1 mouse cellular context compared by ENCODE assay signal in the genomic region with DNA sequence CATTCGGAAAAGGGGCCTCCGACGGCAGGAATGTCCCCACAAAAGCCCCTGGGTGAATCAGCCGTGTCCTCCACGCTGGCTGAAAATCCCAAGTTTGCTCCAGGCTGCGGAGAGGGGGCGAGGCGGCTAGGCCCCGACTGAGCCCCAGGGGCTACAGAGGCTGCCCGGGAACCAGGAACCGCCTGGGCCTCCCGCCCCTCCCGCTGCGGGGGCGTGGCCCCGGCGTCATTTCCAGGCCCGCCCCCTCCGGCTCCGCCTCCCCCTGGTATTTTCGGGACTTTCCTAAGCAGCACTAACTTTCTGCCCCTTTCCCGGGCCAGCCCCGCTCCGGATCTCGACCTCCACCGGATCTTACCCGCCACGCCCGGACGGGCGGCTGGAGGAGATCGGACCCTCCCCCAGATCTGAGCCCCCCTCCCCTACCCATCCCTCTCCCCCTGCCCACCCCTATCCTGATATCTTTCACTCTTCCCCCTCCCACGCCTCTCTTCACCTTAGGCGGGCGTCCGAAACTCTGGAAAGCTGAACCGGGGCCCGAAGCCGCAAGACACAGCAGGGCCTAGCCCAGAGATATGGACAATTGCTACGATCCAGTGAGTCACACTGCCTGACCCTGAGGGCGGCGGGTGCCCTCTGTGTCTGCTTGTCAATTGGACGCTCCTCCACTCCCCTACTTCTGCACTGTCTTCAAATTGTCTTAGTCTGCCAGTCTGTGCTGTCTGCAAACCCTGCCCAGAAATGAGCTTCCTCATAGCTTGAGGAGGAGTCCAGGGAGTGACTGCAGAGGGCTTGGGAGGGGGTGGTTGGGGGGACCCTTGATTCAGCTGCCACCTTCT.
TF ChIP-seq lines count a peak whose summit lies in the region.

No protein-coding gene starts in this region.

TF ChIP-seq in MEL, 35 proteins besides CTCF, POLR2A, EP300 and RAD21 (continued from another document):
- TF ChIP-seq HCFC1 (IDR thresholded peaks at IDR 0.05; ENCODE audit: low read depth, low read length), result peak; percentile 81
- TF ChIP-seq MYB (IDR thresholded peaks at IDR 0.05; ENCODE audit: low read depth, low read length), result no peak
- no peak for TF ChIP-seq GATA1 (IDR thresholded peaks at IDR 0.05; ENCODE audit: low read depth, low read length)
- TF ChIP-seq BHLHE40 (IDR thresholded peaks at IDR 0.05; ENCODE audit: borderline replicate concordance, low read depth, low read length), result no peak
- no peak for TF ChIP-seq RCOR1 (IDR thresholded peaks at IDR 0.05; ENCODE audit: low read depth, low read length)
- peak; percentile 93 for TF ChIP-seq NELFE (IDR thresholded peaks at IDR 0.05; ENCODE audit: low read depth, low read length)
- TF ChIP-seq ETS1 (IDR thresholded peaks at IDR 0.05; ENCODE audit: low read depth, low read length), result peak; percentile 21; the same call in 1 of the 2 replicates
- peak; percentile 39; the same call in 1 of the 2 replicates for TF ChIP-seq NRF1 (IDR thresholded peaks at IDR 0.05; ENCODE audit: insufficient read depth, low read depth, low read length, poor library complexity, severe bottlenecking)
- peak; percentile 80 for TF ChIP-seq SIN3A (IDR thresholded peaks at IDR 0.05; ENCODE audit: low read length)
